Mouse (Mus musculus): ENCODE data around the gene Atp2c1. TPM values are rescaled to one million over a fixed set of nuclear protein-coding genes. Genes with fewer than 3 reads are reported as not detected.
A peak's percentile ranks its signal among the peaks of the same experiment; 100 is the strongest.

Atp2c1 gene
- polyA plus RNA-seq, 1 experiment from 2014 or later, result 97.1 TPM

DNA sequence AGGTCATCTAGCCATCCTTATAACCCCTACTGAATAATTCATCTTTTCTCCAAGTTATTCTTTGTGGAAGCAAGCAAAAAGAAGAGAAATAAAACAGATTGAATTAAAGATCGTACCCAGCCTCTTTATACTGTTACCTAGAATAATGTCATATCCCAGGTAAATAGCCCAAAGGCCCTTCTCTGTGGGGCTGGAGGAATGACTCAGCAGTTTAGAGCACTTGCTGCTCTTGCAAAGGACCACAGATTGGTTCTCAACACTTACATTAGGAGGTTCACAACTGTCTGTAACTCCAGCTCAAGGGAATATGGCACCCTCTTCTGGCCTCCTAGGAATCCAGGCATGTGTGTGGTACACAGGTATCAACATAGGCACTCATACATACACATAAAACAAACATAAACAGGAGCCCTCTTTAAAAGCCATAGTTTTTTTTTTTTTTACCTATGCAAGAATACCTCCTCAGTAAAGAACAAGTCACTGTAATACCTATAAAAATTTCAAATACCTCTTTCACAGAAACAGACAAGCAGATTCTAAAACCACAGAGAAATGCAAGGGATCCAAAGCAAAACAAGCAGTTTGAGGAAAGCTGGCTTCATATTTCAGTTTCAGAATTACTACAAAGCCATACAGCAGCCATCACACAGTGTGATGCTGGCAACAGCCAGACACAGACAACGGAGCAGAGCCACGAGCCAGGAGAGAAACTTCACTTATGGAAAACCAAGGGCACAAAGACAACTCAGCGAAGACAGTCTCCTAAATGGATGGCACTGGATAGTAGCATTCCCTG is 44.2 kb downstream of the Atp2c1 start:
- Histone ChIP-seq H3K4me3 (no peak overlapping the region), H3K27ac (replicated peaks) (no peak overlapping the region), H3K9ac (no peak overlapping the region), H3K4me2 (no peak overlapping the region), H3K36me3 (no peaks in the 10 kb centered on the region), H3K9me3 (no peaks in the 10 kb centered on the region), H3K27me3 (no peaks in the 10 kb centered on the region), H3K4me1 (replicated peaks) (peaks cover 21% of the 10 kb centered on the region)
- WGBS, result 83% methylated on average over 4 of the region's 4 CpGs
- no peak for ATAC-seq (ENCODE audit: low read depth)

GRCm38 (mm10) chr9:105482070-105482469 is 45.0 kb downstream of the Atp2c1 start:
- no peak overlapping the region; the same call in 1 of the 2 replicates for H3K9ac ChIP-seq
- no peak for ATAC-seq (ENCODE audit: low read depth)

GRCm38 (mm10) chr9:105476134-105476533 is 51.0 kb downstream of the Atp2c1 start:
- Histone ChIP-seq H3K4me3 (no peak overlapping the region), H3K27me3 (no peaks in the 10 kb centered on the region), H3K27ac (replicated peaks) (no peak overlapping the region), H3K9ac (no peak overlapping the region), H3K4me2 (no peak overlapping the region), H3K4me1 (replicated peaks) (no peaks in the 10 kb centered on the region), H3K36me3 (no peaks in the 10 kb centered on the region), H3K9me3 (no peaks in the 10 kb centered on the region)
- 89% methylated on average over 3 of the region's 3 CpGs for WGBS
- no peak for ATAC-seq (ENCODE audit: low read depth)

More at GRCm38 (mm10) chr9:105482070-105482469, 45.0 kb downstream of the Atp2c1 start:
- Histone ChIP-seq H3K27me3 (no peaks in the 10 kb centered on the region), H3K4me2 (no peak overlapping the region), H3K4me3 (no peak overlapping the region), H3K27ac (replicated peaks) (no peak overlapping the region), H3K9me3 (no peaks in the 10 kb centered on the region), H3K36me3 (no peaks in the 10 kb centered on the region), H3K4me1 (replicated peaks) (peaks cover 21% of the 10 kb centered on the region)
- 65% methylated on average over 4 of the region's 4 CpGs for WGBS

- Histone ChIP-seq H3K27me3 (no peaks in the 10 kb centered on the region), H3K4me3 (no peak overlapping the region), H3K36me3 (peaks cover under 1% of the 10 kb centered on the region; the same call in 1 of the 2 replicates), H3K27ac (replicated peaks) (no peak overlapping the region), H3K4me2 (no peak overlapping the region), H3K9ac (no peak overlapping the region), H3K9me3 (no peaks in the 10 kb centered on the region), H3K4me1 (replicated peaks) (no peaks in the 10 kb centered on the region)
- WGBS, result 90% methylated on average over 3 of the region's 3 CpGs
- ATAC-seq (ENCODE audit: low read depth), result no peak
Observed at GRCm38 (mm10) chr9:105474910-105475309, 52.2 kb downstream of the Atp2c1 start.

DNA sequence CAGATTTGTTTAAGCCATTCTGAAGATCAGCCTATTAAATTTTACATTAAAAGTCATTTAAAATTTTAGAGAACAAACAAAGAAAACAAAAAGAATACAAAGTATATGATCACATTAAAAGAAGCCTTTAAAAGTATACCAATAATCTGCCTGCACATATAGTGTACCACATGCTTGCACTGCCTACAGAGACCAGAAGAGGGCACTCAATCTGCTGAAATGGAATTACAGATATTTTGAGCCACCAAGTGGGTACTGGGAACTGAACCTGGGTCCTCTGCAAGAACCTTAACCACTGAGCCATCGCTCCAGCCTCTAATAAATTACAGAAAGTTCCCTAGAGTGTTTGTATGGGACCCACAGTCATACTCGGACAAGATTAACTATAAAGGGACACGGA is 59.3 kb downstream of the Atp2c1 start:
- Histone ChIP-seq H3K4me3 (no peak overlapping the region), H3K27ac (replicated peaks) (no peak overlapping the region), H3K36me3 (peaks cover 32% of the 10 kb centered on the region), H3K4me2 (no peak overlapping the region), H3K9me3 (peaks cover 7% of the 10 kb centered on the region; the same call in 1 of the 2 replicates), H3K9ac (no peak overlapping the region), H3K4me1 (replicated peaks) (no peaks in the 10 kb centered on the region), H3K27me3 (no peaks in the 10 kb centered on the region)
- no peak for ATAC-seq (ENCODE audit: low read depth)
- 97% methylated on average over 3 of the region's 3 CpGs for WGBS

GRCm38 (mm10) chr9:105461496-105461895 is 65.6 kb downstream of the Atp2c1 start:
- Histone ChIP-seq H3K4me3 (no peak overlapping the region), H3K4me1 (replicated peaks) (no peaks in the 10 kb centered on the region), H3K36me3 (peaks cover 55% of the 10 kb centered on the region), H3K27me3 (no peaks in the 10 kb centered on the region), H3K9ac (no peak overlapping the region), H3K27ac (replicated peaks) (no peak overlapping the region), H3K9me3 (no peaks in the 10 kb centered on the region), H3K4me2 (no peak overlapping the region)
- 95% methylated on average over 7 of the region's 7 CpGs for WGBS
- ATAC-seq (ENCODE audit: low read depth), result no peak

DNA sequence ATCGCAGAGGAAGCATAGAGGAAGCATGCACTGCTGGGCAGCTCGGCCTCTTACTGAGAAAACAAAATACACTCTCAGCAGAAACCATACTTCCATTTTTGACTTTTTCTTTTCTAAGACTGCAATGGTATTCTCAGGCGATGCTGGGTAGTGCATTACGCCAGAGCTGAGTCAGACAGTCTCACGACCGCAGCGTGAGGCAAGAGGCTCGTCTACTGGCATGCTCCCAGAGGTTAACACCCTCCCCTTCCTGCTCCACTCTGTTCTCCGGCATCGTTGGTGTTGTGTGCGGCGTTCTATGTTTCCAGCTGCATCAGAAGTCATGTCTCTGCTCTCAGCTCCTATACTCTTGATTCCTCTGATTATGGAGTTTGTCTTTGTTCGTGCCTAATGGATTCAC is 68.1 kb downstream of the Atp2c1 start:
- no peak overlapping the region for H3K4me2 ChIP-seq
- H3K4me1 ChIP-seq (replicated peaks), result no peaks in the 10 kb centered on the region
- no peak for ATAC-seq (ENCODE audit: low read depth)
- H3K9me3 ChIP-seq, result no peaks in the 10 kb centered on the region
- H3K9ac ChIP-seq, result no peak overlapping the region
- H3K4me3 ChIP-seq, result no peak overlapping the region
- H3K27me3 ChIP-seq, result no peaks in the 10 kb centered on the region
- peaks cover 64% of the 10 kb centered on the region for H3K36me3 ChIP-seq
- H3K27ac ChIP-seq (replicated peaks), result no peak overlapping the region
- WGBS, result 87% methylated on average over 13 of the region's 13 CpGs

DNA sequence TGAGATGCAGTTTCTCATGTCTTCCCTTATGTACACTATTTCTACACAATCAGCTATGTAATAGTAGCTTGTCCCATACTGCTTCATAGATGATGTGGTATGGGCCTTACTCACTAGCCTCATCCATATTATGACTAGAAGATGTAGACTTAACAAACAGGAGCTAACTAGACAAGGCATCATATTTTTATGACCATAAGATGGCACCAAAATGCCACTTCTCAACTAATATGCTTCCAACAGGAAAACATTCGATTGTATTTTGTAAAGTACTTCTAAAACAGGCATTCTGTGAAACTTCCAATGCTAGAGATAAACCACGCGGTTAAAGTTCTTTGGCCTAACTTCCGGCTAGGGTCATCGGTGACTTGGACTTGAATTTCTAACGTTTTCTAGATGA is 118.6 kb downstream of the Atp2c1 start:
- H3K4me1 ChIP-seq (replicated peaks), result no peaks in the 10 kb centered on the region
- no peak overlapping the region for H3K27ac ChIP-seq (replicated peaks)
- H3K4me3 ChIP-seq, result no peak overlapping the region
- no peaks in the 10 kb centered on the region for H3K9me3 ChIP-seq
- WGBS, result 93% methylated on average over 6 of the region's 6 CpGs
- H3K4me2 ChIP-seq, result no peak overlapping the region
- no peaks in the 10 kb centered on the region for H3K27me3 ChIP-seq
- peaks cover 39% of the 10 kb centered on the region for H3K36me3 ChIP-seq
- no peak overlapping the region for H3K9ac ChIP-seq
- ATAC-seq (ENCODE audit: low read depth), result no peak

DNA sequence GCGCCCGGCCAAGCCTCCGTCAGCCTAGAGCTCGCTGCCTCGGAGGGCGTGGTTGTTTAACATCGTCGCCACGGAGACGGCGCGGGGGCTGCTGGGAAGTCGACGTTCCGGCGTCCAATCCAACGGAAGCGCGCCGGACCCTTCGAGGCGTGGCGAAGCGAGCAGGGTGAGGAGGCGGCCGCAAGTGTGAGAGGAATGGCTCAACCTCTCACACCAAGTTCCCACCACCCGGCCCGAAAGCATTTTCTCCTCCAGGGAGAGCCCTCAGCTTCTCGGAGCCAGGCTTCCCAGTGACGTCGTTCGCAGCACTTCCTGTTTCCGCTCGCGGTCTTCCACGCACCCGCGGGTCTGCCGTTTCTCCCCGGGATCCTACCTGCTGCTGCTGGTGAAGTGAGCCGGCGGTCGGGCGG is 131.9 kb downstream of the Atp2c1 start, which contains the start of the genes Aste1 and Nek11:
Gene Aste1 (plus strand): TSS at position 175 of the 410 bp plus-strand sequence.
Gene Nek11 (minus strand): TSS at position 307 of the 410 bp plus-strand sequence.
- peaks cover 7% of the 10 kb centered on the region for H3K27me3 ChIP-seq
- peak; percentile 97 for ATAC-seq (ENCODE audit: low read depth)
- under 1% methylated on average over 44 of the region's 44 CpGs for WGBS
- H3K4me1 ChIP-seq (replicated peaks), result peaks cover 50% of the 10 kb centered on the region
- H3K9me3 ChIP-seq, result no peaks in the 10 kb centered on the region
- H3K36me3 ChIP-seq, result 0 out of 2 replicates have a peak, but pooled peaks cover 12% of the 10 kb centered on the region
- H3K4me3 ChIP-seq, result peak within 1 kb of the TSS; percentile 66
- H3K9ac ChIP-seq, result peak within 1 kb of the TSS; percentile 78
- H3K27ac ChIP-seq (replicated peaks), result peak within 1 kb of the TSS; percentile 87
- H3K4me2 ChIP-seq, result peak within 1 kb of the TSS; percentile 72

DNA sequence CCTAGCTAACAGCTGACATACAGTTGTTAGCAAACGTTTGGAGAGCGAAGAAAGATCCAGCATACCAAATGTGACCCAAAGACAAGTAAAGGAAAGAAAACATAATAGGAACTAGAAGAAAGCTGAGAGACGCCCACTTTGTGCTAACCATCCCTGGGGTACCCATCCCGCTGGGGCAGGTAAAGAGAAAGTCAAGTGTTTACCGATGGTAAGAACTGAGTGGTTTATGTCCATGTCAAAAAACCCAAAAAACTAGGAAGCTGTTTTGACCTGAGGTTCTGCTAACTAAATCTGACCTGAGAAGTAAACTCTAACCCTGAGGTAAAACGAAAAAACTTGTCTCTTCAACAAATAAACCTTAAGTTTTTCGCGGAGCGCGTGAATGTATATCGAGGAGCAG is 132.4 kb downstream of the Atp2c1 start:
- 0 out of 2 replicates have a peak, but pooled peaks cover 12% of the 10 kb centered on the region for H3K36me3 ChIP-seq
- H3K27me3 ChIP-seq, result peaks cover 7% of the 10 kb centered on the region
- no peak overlapping the region for H3K27ac ChIP-seq (replicated peaks)
- H3K4me3 ChIP-seq, result peak overlapping the region; percentile 66
- ATAC-seq (ENCODE audit: low read depth), result 0 out of 2 replicates have a peak, but pooled peaks have one; percentile 37
- H3K9me3 ChIP-seq, result no peaks in the 10 kb centered on the region
- peaks cover 45% of the 10 kb centered on the region for H3K4me1 ChIP-seq (replicated peaks)
- H3K4me2 ChIP-seq, result peak overlapping the region; percentile 72
- 14% methylated on average over 11 of the region's 11 CpGs for WGBS
- H3K9ac ChIP-seq, result peak overlapping the region; percentile 78; the same call in 1 of the 2 replicates

DNA sequence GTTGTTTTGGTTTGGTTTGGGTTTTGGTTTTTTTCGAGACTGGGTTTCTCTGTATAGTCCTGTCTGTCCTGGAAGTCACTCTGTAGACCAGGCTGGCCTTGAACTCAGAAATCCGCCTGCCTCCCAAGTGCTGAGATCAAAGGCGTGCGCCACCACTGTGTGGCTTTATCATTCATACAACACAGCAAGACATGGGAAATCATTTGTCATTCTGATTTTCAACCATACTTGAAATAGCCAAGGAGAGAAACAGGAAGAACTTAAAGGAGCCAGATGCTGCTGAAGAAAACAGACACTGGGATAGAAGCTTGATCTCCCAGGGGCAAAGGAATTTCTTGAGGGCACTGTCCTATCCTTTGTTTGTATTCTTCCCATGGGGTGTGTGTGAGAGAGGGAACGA is 136.5 kb downstream of the Atp2c1 start:
- Histone ChIP-seq H3K4me1 (replicated peaks) (peaks cover 7% of the 10 kb centered on the region), H3K9ac (no peak overlapping the region), H3K4me3 (no peak overlapping the region), H3K27ac (replicated peaks) (no peak overlapping the region), H3K27me3 (peaks cover 7% of the 10 kb centered on the region), H3K36me3 (no peaks in the 10 kb centered on the region), H3K4me2 (no peak overlapping the region), H3K9me3 (no peaks in the 10 kb centered on the region)
- no peak for ATAC-seq (ENCODE audit: low read depth)
- 57% methylated on average over 5 of the region's 5 CpGs for WGBS

DNA sequence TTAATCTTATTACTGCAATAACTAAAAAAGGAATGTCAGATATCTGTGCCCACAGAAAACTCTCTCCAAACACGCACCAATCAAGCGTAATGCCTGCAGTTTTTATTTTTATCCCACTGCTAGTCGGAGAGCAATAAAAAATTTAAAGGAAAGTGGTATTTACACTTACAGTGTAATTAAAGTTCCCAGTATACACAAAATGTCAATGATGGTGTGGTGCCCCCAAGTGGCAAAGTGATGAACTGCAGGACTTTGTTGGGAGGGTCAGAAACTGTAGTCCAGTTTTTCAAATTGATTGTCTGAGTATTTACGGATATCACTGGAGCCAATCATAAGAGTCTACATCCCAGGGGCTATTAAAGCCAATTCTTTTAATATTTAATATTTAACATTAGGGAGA is 137.8 kb downstream of the Atp2c1 start:
- Histone ChIP-seq H3K9ac (no peak overlapping the region), H3K27ac (replicated peaks) (no peak overlapping the region), H3K9me3 (no peaks in the 10 kb centered on the region), H3K4me2 (no peak overlapping the region), H3K27me3 (0 out of 2 replicates have a peak, but pooled peaks cover 3% of the 10 kb centered on the region), H3K36me3 (no peaks in the 10 kb centered on the region), H3K4me3 (no peak overlapping the region), H3K4me1 (replicated peaks) (no peaks in the 10 kb centered on the region)
- ATAC-seq (ENCODE audit: low read depth), result no peak
- WGBS, result 14% methylated on average over 4 of the region's 4 CpGs

Data from neural tube, embryonic 13.5 days (tissue).